Mouse (Mus musculus): ENCODE data around the gene Pik3r6. TPM values are rescaled to one million over a fixed set of nuclear protein-coding genes. Genes with fewer than 3 reads are reported as not detected.

Gene Pik3r6
- total and polyA plus RNA-seq, 2 experiments from 2014 or later, result 1.2 to 1.8 TPM

GRCm38 (mm10) chr11:68500949-68501350, 1.9 kb upstream of the Pik3r6 start:
- no peak overlapping the region for H3K27ac ChIP-seq (ENCODE audit: low read depth, low read length)
- H3K4me3 ChIP-seq (ENCODE audit: low read depth, low read length), result no peak overlapping the region
- ATAC-seq (ENCODE audit: low FRiP score) (no peak), DNase-seq (ENCODE audit: low spot score) (no peak)
- H3K9ac ChIP-seq (replicated peaks; ENCODE audit: low read length, poor library complexity, severe bottlenecking), result no peak overlapping the region
- no peaks in the 10 kb centered on the region for H3K36me3 ChIP-seq (ENCODE audit: insufficient read depth, low read length)
- H3K9me3 ChIP-seq (ENCODE audit: low read length), result no peaks in the 10 kb centered on the region
- H3K27me3 ChIP-seq (ENCODE audit: insufficient read depth, low read length), result no peaks in the 10 kb centered on the region
- no peaks in the 10 kb centered on the region for H3K4me1 ChIP-seq (ENCODE audit: insufficient read depth, low read length)
- H3K4me2 ChIP-seq (ENCODE audit: low read depth, low read length, poor library complexity, severe bottlenecking), result no peak overlapping the region
- 61% methylated on average over 14 of the region's 14 CpGs for WGBS
- TF ChIP-seq CTCF (IDR thresholded peaks at IDR 0.05), result no peak

DNA sequence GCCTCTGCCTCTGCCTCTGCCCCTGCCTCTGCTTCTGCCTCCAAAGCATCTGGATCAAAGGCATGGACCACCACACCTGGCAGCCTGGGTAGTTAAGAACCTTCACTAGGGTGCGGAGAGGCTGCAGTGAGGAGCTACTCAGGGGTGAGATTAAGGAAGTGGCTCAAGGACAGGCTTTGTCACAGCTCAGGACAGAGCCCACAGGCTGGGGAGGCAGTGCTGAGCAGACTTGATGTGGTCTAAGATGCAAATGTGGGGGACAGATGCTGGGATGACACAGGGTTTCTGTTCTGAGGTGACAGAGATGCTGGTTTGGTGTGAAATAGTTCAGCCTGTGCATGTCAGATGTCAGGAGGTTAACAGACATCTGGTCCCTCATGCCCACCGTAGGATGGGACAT, 411 bp upstream of the Pik3r6 start:
- Histone ChIP-seq H3K9me3 (ENCODE audit: low read length) (no peaks in the 10 kb centered on the region), H3K27ac (ENCODE audit: low read depth, low read length) (no peak overlapping the region), H3K4me2 (ENCODE audit: low read depth, low read length, poor library complexity, severe bottlenecking) (no peak overlapping the region), H3K4me1 (ENCODE audit: insufficient read depth, low read length) (no peaks in the 10 kb centered on the region), H3K27me3 (ENCODE audit: insufficient read depth, low read length) (no peaks in the 10 kb centered on the region), H3K4me3 (ENCODE audit: low read depth, low read length) (no peak overlapping the region), H3K36me3 (ENCODE audit: insufficient read depth, low read length) (no peaks in the 10 kb centered on the region), H3K9ac (replicated peaks; ENCODE audit: low read length, poor library complexity, severe bottlenecking) (no peak overlapping the region)
- DNase-seq (ENCODE audit: low spot score), result no peak
- no peak for ATAC-seq (ENCODE audit: low FRiP score)
- 66% methylated on average over 2 of the region's 2 CpGs for WGBS
- no peak for TF ChIP-seq CTCF (IDR thresholded peaks at IDR 0.05)

GRCm38 (mm10) chr11:68504913-68505312, 2.1 kb downstream of the Pik3r6 start:
- no peaks in the 10 kb centered on the region for H3K27me3 ChIP-seq (ENCODE audit: insufficient read depth, low read length)
- H3K9ac ChIP-seq (replicated peaks; ENCODE audit: low read length, poor library complexity, severe bottlenecking), result no peak overlapping the region
- TF ChIP-seq CTCF (IDR thresholded peaks at IDR 0.05), result no peak
- no peak overlapping the region for H3K4me2 ChIP-seq (ENCODE audit: low read depth, low read length, poor library complexity, severe bottlenecking)
- no peak for ATAC-seq (ENCODE audit: low FRiP score)
- H3K4me1 ChIP-seq (ENCODE audit: insufficient read depth, low read length), result no peaks in the 10 kb centered on the region
- 85% methylated on average over 11 of the region's 11 CpGs for WGBS
- no peak overlapping the region for H3K27ac ChIP-seq (ENCODE audit: low read depth, low read length)
- H3K36me3 ChIP-seq (ENCODE audit: insufficient read depth, low read length), result no peaks in the 10 kb centered on the region
- no peak for DNase-seq (ENCODE audit: low spot score)
- H3K4me3 ChIP-seq (ENCODE audit: low read depth, low read length), result no peak overlapping the region
- no peaks in the 10 kb centered on the region for H3K9me3 ChIP-seq (ENCODE audit: low read length)

- Histone ChIP-seq H3K4me2 (ENCODE audit: low read depth, low read length, poor library complexity, severe bottlenecking) (no peak overlapping the region), H3K4me3 (ENCODE audit: low read depth, low read length) (no peak overlapping the region), H3K4me1 (ENCODE audit: insufficient read depth, low read length) (no peaks in the 10 kb centered on the region), H3K27me3 (ENCODE audit: insufficient read depth, low read length) (no peaks in the 10 kb centered on the region), H3K36me3 (ENCODE audit: insufficient read depth, low read length) (no peaks in the 10 kb centered on the region), H3K9ac (replicated peaks; ENCODE audit: low read length, poor library complexity, severe bottlenecking) (no peak overlapping the region), H3K9me3 (ENCODE audit: low read length) (no peaks in the 10 kb centered on the region), H3K27ac (ENCODE audit: low read depth, low read length) (no peak overlapping the region)
- ATAC-seq (ENCODE audit: low FRiP score) (no peak), DNase-seq (ENCODE audit: low spot score) (no peak)
- 93% methylated on average over 7 of the region's 7 CpGs for WGBS
- TF ChIP-seq CTCF (IDR thresholded peaks at IDR 0.05), result no peak
Observed at GRCm38 (mm10) chr11:68507246-68507645, 4.4 kb downstream of the Pik3r6 start.

- Histone ChIP-seq H3K4me3 (ENCODE audit: low read depth, low read length) (no peak overlapping the region), H3K27me3 (ENCODE audit: insufficient read depth, low read length) (no peaks in the 10 kb centered on the region), H3K9ac (replicated peaks; ENCODE audit: low read length, poor library complexity, severe bottlenecking) (no peak overlapping the region), H3K27ac (ENCODE audit: low read depth, low read length) (no peak overlapping the region), H3K4me2 (ENCODE audit: low read depth, low read length, poor library complexity, severe bottlenecking) (no peak overlapping the region), H3K36me3 (ENCODE audit: insufficient read depth, low read length) (no peaks in the 10 kb centered on the region), H3K4me1 (ENCODE audit: insufficient read depth, low read length) (no peaks in the 10 kb centered on the region), H3K9me3 (ENCODE audit: low read length) (no peaks in the 10 kb centered on the region)
- no peak for TF ChIP-seq CTCF (IDR thresholded peaks at IDR 0.05)
- 71% methylated on average over 5 of the region's 5 CpGs for WGBS
- no peak for DNase-seq (ENCODE audit: low spot score)
- no peak for ATAC-seq (ENCODE audit: low FRiP score)
Observed at GRCm38 (mm10) chr11:68508619-68509018, 5.8 kb downstream of the Pik3r6 start.

DNA sequence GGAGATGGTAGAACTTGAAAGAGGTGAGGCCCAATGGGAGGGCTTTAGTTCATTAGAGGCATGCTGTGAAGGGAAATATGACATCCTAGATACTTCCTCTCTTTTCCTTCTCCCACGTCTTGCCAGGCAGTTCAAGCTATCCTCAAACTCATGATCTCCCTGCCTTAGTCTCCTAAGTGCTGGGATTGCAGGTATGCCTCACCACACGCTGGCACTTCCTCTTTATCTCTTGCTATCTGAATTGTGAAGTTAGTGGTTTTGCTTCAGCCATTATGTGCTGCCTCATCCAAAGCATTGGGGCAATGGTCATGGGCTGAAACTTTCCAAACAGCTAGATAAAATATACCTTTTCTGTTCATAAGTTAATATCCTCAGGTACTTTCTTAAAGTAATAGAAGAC, 6.4 kb downstream of the Pik3r6 start:
- TF ChIP-seq CTCF (IDR thresholded peaks at IDR 0.05), result no peak
- WGBS, result 55% methylated on average over 2 of the region's 2 CpGs
- Histone ChIP-seq H3K27ac (ENCODE audit: low read depth, low read length) (no peak overlapping the region), H3K9me3 (ENCODE audit: low read length) (no peaks in the 10 kb centered on the region), H3K4me1 (ENCODE audit: insufficient read depth, low read length) (no peaks in the 10 kb centered on the region), H3K9ac (replicated peaks; ENCODE audit: low read length, poor library complexity, severe bottlenecking) (no peak overlapping the region), H3K4me2 (ENCODE audit: low read depth, low read length, poor library complexity, severe bottlenecking) (no peak overlapping the region), H3K27me3 (ENCODE audit: insufficient read depth, low read length) (no peaks in the 10 kb centered on the region), H3K4me3 (ENCODE audit: low read depth, low read length) (no peak overlapping the region), H3K36me3 (ENCODE audit: insufficient read depth, low read length) (no peaks in the 10 kb centered on the region)
- DNase-seq (ENCODE audit: low spot score) (no peak), ATAC-seq (ENCODE audit: low FRiP score) (no peak)

Measured in midbrain, postnatal 0 days (tissue).